Mouse (Mus musculus): Measurements from ENCODE around the gene Gli1. TPM values are rescaled to one million over a fixed set of nuclear protein-coding genes. Genes with fewer than 3 reads are reported as not detected.
"Not testable (repeated sequence)": the region's sequence is repeated elsewhere in the genome, so short reads cannot be mapped to it uniquely, and the experiment has no call there.

Gene Gli1
- total RNA-seq, 2 experiments from 2014 or later = not detected

- 0 out of 2 replicates have a peak, but pooled peaks have one; percentile 10 for ATAC-seq (replicated peaks; ENCODE audit: low FRiP score, low TSS enrichment, poor library complexity, severe bottlenecking)
Measured at GRCm38 (mm10) chr10:127326017-127326801, 15.6 kb downstream of the Gli1 start.

DNA sequence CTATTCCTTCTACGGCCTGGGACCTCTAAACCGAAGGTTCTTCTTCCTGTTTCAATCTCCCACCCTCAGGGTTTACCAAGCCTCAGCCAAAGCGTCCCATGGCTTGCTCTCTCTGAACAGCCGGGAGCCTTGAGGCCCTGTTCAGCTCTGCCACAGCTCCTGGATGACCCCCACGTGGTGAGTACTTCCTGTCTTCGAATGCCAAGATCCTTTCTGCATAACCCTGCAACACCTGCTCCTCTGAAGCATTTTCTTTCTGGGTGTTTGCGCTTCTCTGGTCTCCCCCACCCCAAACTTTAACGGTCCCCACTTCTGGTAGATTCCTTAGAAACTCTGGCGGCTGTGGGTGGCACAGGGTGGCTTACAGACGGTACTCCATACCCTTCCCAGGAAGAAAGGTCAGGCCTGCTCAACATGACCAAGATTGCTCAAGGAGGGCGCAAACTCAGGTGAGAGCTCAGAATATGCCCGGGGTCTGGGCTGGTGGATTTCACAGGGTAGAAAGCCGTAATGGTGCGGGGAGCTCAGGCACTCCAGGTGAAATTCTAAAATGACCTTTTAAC is 16.2 kb downstream of the Gli1 start:
- no peak for ATAC-seq (replicated peaks; ENCODE audit: low FRiP score, low TSS enrichment, poor library complexity, severe bottlenecking)

DNA sequence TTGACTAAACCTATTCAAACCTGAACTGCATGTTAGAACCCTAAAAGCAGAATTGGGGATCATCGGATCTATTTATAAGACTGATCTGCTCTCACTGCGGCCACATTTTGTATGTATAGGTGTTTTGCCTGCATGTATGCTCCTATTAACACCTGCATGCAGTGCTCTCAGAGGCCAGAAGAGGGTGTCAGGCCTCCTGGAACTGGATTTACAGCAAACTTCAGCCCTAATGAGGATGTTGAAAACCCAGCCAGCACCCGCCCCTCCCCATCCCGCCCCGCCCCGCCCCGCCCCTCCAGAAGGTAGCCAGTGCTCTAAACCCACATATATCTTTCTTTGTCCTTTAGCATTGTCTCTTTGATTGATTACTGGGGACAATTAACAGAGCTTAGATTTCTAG is 17.3 kb downstream of the Gli1 start:
- ATAC-seq (replicated peaks; ENCODE audit: low FRiP score, low TSS enrichment, poor library complexity, severe bottlenecking) = peak; percentile 81

DNA sequence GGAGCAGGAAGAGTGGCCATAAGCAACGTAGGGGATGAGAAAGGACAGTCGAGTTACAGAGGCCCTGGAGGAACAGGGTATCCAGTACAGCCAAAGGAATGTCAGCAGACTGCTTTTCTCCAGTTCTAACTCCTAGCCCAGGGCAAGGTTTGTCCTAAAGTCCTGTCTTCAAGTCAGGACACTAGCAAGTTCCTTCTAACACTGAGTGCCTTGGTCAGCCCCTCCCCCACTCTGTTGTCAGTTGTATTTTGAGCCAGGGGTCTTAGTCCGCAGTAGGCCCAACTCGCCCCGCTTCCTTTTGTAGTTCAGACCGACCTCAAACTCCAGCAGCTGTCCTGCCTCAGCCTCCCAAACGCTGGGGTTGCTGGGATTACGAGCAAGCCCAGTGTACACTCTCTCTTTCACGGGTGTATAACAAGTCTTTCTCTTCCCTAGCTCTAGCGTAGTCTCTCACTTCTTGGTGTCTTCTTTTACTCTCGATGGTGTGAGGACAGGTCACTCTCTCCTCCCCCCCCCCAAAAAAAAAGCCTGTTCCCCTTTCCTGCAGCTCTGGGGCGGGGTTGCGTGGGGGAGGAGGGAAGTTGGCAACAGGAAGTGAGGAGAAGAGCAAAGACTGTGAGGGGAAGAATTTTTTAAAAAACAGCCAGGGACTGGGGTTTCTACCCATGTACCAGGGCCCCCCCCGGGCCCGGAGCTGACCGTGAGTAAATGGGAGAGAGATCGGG is 18.5 kb downstream of the Gli1 start:
- ATAC-seq (replicated peaks; ENCODE audit: low FRiP score, low TSS enrichment, poor library complexity, severe bottlenecking) = 0 out of 2 replicates have a peak, but pooled peaks have one; percentile 15

- no peak for ATAC-seq (replicated peaks; ENCODE audit: low FRiP score, low TSS enrichment, poor library complexity, severe bottlenecking)
Measured at GRCm38 (mm10) chr10:127322669-127323068, 19.1 kb downstream of the Gli1 start.

DNA sequence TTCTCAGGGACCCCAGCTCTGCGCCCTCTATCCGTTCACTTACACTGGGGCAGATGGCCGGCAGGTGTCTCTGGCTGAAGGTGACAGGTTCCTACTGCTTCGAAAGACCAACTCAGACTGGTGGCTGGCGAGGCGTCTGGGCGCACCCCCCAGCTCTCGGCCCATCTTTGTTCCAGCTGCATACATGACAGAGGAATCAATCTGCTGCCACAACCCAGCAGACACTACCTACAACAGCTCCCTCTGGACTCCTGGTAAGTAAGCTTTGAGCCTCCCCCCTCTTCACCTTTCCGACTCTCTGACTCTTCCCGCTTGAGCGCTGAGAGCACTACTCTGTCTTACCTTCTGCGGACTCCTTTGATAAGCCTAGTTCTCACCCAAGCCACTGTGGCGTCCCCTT is 19.6 kb downstream of the Gli1 start:
- no peak for ATAC-seq (replicated peaks; ENCODE audit: low FRiP score, low TSS enrichment, poor library complexity, severe bottlenecking)

GRCm38 (mm10) chr10:127321621-127322020 is 20.2 kb downstream of the Gli1 start, which contains the start of gene Arhgap9:
Gene Arhgap9 (plus strand): TSS chr10:127321964.
- ATAC-seq (replicated peaks; ENCODE audit: low FRiP score, low TSS enrichment, poor library complexity, severe bottlenecking) = no peak

GRCm38 (mm10) chr10:127319969-127320368 is 21.8 kb downstream of the Gli1 start:
- ATAC-seq (replicated peaks; ENCODE audit: low FRiP score, low TSS enrichment, poor library complexity, severe bottlenecking) = no peak

DNA sequence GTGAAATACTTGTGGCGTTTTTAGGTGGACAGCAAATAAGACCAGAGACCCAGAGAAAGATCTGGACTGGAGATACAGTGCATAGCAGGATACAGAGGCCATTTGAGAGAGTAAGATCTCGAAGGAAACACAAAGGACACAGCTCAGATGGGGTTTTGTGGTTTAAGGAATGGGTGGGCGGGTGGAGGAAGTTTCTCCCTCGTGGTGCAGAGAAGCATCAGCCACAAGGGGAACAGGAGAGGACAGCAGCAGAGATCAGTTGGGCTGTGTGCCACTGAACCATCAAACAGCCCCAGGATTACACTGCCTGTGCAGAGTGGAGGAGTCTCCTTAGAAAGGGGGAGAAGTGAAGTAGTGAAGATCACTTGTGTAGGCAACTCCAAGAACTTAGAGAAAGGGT is 23.8 kb downstream of the Gli1 start:
- ATAC-seq (replicated peaks; ENCODE audit: low FRiP score, low TSS enrichment, poor library complexity, severe bottlenecking) = peak; percentile 35

DNA sequence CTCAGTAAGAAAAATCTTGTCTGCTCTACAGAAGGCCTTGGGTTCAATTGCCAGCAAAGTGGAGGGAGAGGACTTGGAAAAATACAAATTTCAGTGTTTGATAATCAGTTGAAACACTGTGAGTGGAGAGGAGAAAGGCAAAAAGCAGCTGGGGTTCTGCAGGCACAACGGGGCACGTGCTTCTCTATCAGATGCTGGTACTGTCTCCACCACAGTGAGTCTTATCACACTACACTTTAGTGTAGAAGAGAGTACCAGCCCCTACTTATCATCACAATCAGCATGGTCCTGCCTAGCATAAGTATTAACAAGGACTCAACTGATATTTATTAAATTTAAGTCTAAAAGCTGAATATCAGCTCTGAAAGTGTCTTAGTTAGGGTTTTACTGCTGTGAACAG is 24.5 kb downstream of the Gli1 start:
- ATAC-seq (replicated peaks; ENCODE audit: low FRiP score, low TSS enrichment, poor library complexity, severe bottlenecking) = peak; percentile 78

DNA sequence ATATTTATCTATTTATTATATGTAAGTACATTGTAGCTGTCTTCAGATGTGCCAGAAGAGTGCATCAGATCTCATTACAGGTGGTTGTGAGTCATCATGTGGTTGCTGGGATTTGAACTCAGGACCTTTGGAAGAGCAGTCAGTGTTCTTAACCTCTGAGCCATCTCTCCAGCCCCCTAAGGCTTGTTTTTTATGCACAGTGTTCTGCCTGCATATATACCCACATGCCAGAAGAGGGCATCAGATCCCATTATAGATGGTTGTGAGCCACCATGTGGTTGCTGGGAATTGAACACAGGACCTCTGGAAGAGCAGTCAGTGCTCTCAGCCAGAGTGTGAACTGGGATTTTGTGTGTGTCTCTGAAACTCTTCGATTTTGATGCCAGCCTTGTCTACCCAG is 26.8 kb downstream of the Gli1 start:
- ATAC-seq (replicated peaks; ENCODE audit: low FRiP score, low TSS enrichment, poor library complexity, severe bottlenecking) = not testable (repeated sequence)

DNA sequence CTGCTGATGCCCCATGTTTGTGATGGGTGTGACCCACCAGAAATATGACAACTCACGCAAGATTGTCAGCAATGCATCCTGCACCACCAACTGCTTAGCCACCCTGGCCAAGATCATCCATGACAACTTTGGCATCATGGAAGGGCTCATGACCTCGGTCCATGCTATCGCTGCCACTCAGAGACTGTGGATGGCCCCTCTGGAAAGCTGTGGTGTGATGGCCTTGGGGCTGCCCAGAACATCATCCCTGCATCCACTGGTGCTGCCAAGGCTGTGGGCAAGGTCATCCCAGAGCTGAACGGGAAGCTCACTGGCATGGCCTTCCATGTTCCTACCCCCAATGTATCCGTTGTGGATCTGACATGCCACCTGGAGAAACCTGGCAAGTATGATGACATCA is 28.3 kb downstream of the Gli1 start:
- ATAC-seq (replicated peaks; ENCODE audit: low FRiP score, low TSS enrichment, poor library complexity, severe bottlenecking) = not testable (repeated sequence)

GRCm38 (mm10) chr10:127312858-127313257 is 28.9 kb downstream of the Gli1 start:
- ATAC-seq (replicated peaks; ENCODE audit: low FRiP score, low TSS enrichment, poor library complexity, severe bottlenecking) = no peak

DNA sequence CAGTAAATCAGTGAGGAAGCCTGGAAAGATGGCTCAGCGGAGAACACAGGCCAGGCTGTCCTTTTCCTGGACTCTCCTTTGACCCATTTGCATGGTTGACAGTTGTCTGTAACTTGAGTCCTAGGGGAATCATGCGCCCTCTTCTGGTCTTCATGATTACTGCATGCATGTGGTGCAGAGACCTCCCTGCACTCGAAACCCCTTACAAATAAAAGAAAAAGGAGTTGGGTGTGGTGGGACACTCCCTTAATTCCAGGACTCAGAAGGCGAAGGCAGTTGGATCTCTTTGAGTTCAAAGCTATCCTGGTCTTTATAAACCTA is 29.5 kb downstream of the Gli1 start:
- peak; percentile 67 for ATAC-seq (replicated peaks; ENCODE audit: low FRiP score, low TSS enrichment, poor library complexity, severe bottlenecking)

DNA sequence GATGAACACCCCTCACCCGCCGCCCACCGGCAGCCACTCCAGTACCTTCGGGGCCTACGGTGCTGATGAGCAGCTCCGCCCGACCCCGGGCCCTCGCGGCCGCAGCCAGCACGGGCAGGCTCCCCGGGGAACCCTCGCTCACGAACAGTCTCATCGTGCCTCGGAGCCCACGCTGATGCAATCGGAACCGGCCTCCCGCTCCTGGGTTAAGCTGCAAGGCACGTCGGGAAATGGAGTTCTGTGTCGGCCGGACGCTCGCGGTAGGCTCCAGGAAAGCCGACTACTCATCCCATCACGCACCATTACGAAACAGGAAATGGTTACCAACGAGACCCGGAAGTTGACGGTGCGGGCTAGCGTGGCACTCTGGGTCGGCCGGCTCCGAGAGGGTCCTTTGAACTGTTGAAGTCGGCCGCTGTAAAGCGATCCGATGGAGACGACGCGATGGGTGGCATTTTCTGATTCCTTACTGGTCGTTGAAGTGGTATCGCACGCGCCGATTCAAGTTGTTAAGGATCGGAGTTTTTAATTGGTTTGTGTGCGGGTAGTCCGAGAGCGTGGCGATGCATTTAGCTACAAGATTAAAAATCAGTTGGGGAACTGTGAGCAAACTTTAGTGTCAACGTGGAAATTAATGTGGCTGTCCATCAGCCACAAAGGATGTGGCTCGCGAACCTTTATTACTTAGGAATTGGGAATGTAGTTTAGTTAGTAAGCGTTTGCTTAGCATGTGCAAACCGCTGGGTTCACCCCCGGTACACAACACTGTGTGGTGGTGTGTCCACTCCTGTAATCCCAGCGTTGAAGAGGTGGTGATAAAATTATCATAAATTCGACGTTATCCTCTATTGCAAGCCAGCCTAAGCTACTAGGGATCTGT is 30.1 kb downstream of the Gli1 start, which contains the start of gene Mars:
Gene Mars (minus strand): TSS at position 311 of the 880 bp plus-strand sequence.
- peak; percentile 89 for ATAC-seq (replicated peaks; ENCODE audit: low FRiP score, low TSS enrichment, poor library complexity, severe bottlenecking)

DNA sequence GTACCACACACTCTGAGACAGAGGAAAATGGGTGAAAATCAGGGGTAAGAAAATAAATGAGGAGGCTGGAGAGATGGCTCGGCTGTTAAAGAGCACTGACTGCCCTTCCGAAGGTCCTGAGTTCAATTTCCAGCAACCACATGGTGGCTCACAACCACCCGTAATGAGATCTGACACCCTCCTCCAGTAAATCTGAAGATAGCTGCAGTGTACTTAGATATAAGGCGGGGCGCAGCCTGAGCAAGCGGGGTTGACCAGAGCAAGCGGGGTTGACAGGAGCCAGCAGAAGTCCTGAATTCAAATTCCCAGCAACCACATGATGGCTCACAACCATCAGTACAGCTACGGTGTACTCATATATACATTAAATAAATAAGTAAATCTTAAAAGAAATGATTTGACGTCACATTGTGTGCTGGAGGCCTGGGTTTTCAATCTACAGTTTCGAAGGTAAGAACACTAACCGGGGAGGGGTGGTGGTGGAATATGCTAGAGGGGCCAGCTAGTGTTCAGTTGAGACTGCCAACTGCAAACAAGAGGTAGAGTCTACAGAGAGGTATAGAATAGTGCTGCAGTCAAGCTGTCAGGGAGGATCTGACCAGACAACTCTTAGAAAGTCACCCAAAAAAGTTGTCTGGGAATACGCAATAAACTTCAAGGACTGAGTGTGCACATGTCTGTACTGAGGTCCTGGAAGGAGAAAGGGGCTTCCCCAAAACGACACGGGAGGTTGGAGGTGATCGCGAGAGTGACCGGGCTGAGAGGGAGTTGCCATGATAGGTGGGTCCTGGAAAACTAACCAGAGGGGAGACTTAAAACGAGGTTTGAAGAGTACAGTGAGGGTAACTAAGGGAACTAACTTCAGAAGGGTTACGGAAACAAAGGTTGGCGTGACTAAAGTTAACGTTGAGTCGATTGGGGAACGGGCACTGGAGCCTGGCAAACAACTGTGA is 31.0 kb downstream of the Gli1 start:
- peak; percentile 59 for ATAC-seq (replicated peaks; ENCODE audit: low FRiP score, low TSS enrichment, poor library complexity, severe bottlenecking)

- ATAC-seq (replicated peaks; ENCODE audit: low FRiP score, low TSS enrichment, poor library complexity, severe bottlenecking) = not testable (repeated sequence)
Measured at GRCm38 (mm10) chr10:127309167-127309566, 32.6 kb downstream of the Gli1 start.

GRCm38 (mm10) chr10:127303136-127303535 is 38.6 kb downstream of the Gli1 start:
- ATAC-seq (replicated peaks; ENCODE audit: low FRiP score, low TSS enrichment, poor library complexity, severe bottlenecking) = no peak

All from megakaryocyte-erythroid progenitor cell, adult 5-6 weeks (primary cell).